Mouse (Mus musculus): ENCODE data around the gene Wdr59.

GRCm38 (mm10) chr8:111536978-111537764 is 15.3 kb upstream of the Wdr59 start:
- TF ChIP-seq EP300 (optimal IDR thresholded peaks at IDR 0.05) (no peak), CTCF (IDR thresholded peaks at IDR 0.05; ENCODE audit: low read depth) (no peak)

All from stomach, postnatal 0 days (tissue).